42 mouse cellular contexts compared by ENCODE assay signal in genomic region chr7:12958948-12959347, GRCm38 (mm10). TPM values are rescaled to one million over a fixed set of nuclear protein-coding genes. Genes with fewer than 3 reads are reported as not detected.
"Had no signal": no experiment of that assay in that cellular context is flagged by ENCODE, and none has a peak within 500 bp of the region (broad histone marks: within the 10 kb centered on the region; RNA-seq: fewer than 3 reads in every experiment).

No protein-coding gene starts in this region.

- ATAC-seq: liver, embryonic 12.5 days; liver, postnatal 0 days; lung, postnatal 0 days; midbrain, embryonic 13.5 days; midbrain, embryonic 15.5 days; midbrain, embryonic 16.5 days had no signal

- H3K4me2 ChIP-seq: limb, embryonic 12.5 days; limb, embryonic 13.5 days; limb, embryonic 15.5 days; liver, embryonic 11.5 days; liver, embryonic 12.5 days; liver, embryonic 13.5 days; liver, embryonic 15.5 days; lung, embryonic 14.5 days; lung, embryonic 15.5 days; midbrain, embryonic 11.5 days; midbrain, embryonic 12.5 days; midbrain, embryonic 13.5 days; midbrain, embryonic 15.5 days; neural tube, embryonic 12.5 days; neural tube, embryonic 13.5 days had no signal

- H3K36me3 ChIP-seq: limb, embryonic 10.5 days; limb, embryonic 12.5 days; limb, embryonic 13.5 days; limb, embryonic 15.5 days; liver, embryonic 12.5 days; liver, embryonic 13.5 days; liver, embryonic 15.5 days; lung, embryonic 15.5 days; midbrain, embryonic 10.5 days; midbrain, embryonic 12.5 days; midbrain, embryonic 13.5 days; midbrain, embryonic 15.5 days; neural tube, embryonic 12.5 days; neural tube, embryonic 13.5 days had no signal

- H3K9me3 ChIP-seq: limb, embryonic 10.5 days; limb, embryonic 12.5 days; limb, embryonic 13.5 days; limb, embryonic 15.5 days; liver, embryonic 12.5 days; liver, embryonic 13.5 days; liver, embryonic 15.5 days; lung, embryonic 15.5 days; megakaryocyte, embryonic 14.5 days; midbrain, embryonic 10.5 days; midbrain, embryonic 12.5 days; midbrain, embryonic 13.5 days; midbrain, embryonic 15.5 days; neural tube, embryonic 12.5 days; neural tube, embryonic 13.5 days had no signal

- H3K27ac ChIP-seq: limb, embryonic 10.5 days; limb, embryonic 12.5 days; limb, embryonic 13.5 days; limb, embryonic 15.5 days; liver, embryonic 13.5 days; liver, embryonic 14.5 days; liver, embryonic 15.5 days; lung, embryonic 15.5 days; macrophage; midbrain, embryonic 10.5 days; midbrain, embryonic 12.5 days; midbrain, embryonic 13.5 days; midbrain, embryonic 15.5 days; neural tube, embryonic 12.5 days; neural tube, embryonic 13.5 days had no signal

- H3K27me3 ChIP-seq: limb, embryonic 12.5 days; limb, embryonic 13.5 days; limb, embryonic 15.5 days; liver, embryonic 12.5 days; liver, embryonic 13.5 days; liver, embryonic 15.5 days; lung, embryonic 15.5 days; megakaryocyte, embryonic 14.5 days; midbrain, embryonic 12.5 days; midbrain, embryonic 13.5 days; midbrain, embryonic 15.5 days; neural tube, embryonic 12.5 days; neural tube, embryonic 13.5 days had no signal

- H3K9ac ChIP-seq: limb, embryonic 12.5 days; limb, embryonic 13.5 days; limb, embryonic 15.5 days; liver, embryonic 12.5 days; liver, embryonic 13.5 days; liver, embryonic 14.5 days; liver, embryonic 15.5 days; liver, postnatal 0 days; lung, embryonic 14.5 days; lung, embryonic 15.5 days; midbrain, embryonic 12.5 days; midbrain, embryonic 13.5 days; midbrain, embryonic 15.5 days; neural tube, embryonic 12.5 days; neural tube, embryonic 13.5 days had no signal

- DNase-seq: left cerebral cortex, postnatal 4 days; liver; liver, embryonic 13.5 days; liver, postnatal 0 days; lung, adult 18-20 months; lung, adult 2 months; lung, embryonic 14.5 days; lung, postnatal 10 days; lung, postnatal 14 days; lung, postnatal 36 days; lung, postnatal 4 days; midbrain, embryonic 14.5 days had no signal

- H3K4me3 ChIP-seq: limb, embryonic 10.5 days; limb, embryonic 12.5 days; limb, embryonic 13.5 days; limb, embryonic 15.5 days; liver, embryonic 12.5 days; liver, embryonic 13.5 days; liver, embryonic 15.5 days; lung, embryonic 15.5 days; megakaryocyte, embryonic 14.5 days; midbrain, embryonic 10.5 days; midbrain, embryonic 12.5 days; midbrain, embryonic 13.5 days; midbrain, embryonic 15.5 days; myocyte; neural tube, embryonic 12.5 days; neural tube, embryonic 13.5 days had no signal

- H3K4me1 ChIP-seq: limb, embryonic 12.5 days; limb, embryonic 15.5 days; neural tube, embryonic 12.5 days had no signal

RNA-seq across cellular contexts. Expression of gene Rnf225, which starts 31.7 kb away (rescaled TPM):
- total RNA-seq: monocyte, adult 5-6 weeks had no signal
- polyA plus RNA-seq: macrophage had no signal

RNA-seq across cellular contexts. Expression of gene Slc27a5, which starts 39.0 kb away (rescaled TPM):
- total RNA-seq: left cerebral cortex, postnatal 14 days; left cerebral cortex, postnatal 25 days; megakaryocyte progenitor cell, adult 5-6 weeks; megakaryocyte-erythroid progenitor cell, adult 5-6 weeks; midbrain, postnatal 0 days; monocyte, adult 5-6 weeks had no signal
- polyA plus RNA-seq: limb, embryonic 10.5 days; limb, embryonic 11.5 days; limb, embryonic 12.5 days; lung, embryonic 14.5 days; lung, embryonic 15.5 days; lung, embryonic 16.5 days; lung, postnatal 0 days; macrophage; midbrain, embryonic 11.5 days; midbrain, embryonic 12.5 days; myocyte; neural tube, embryonic 11.5 days had no signal
